Mouse (Mus musculus) midbrain, embryonic 15.5 days (tissue): ENCODE data around the gene Ripor1. TPM values are rescaled to one million over a fixed set of nuclear protein-coding genes. Genes with fewer than 3 reads are reported as not detected.

ENCODE experiments used
- microRNA counts: library from miRNA; unstranded; fragments of <30 nt; microRNA quantifications from one replicate; lab custom pipeline; 2016
- microRNA-seq: library from miRNA; unstranded; fragments of <30 nt; microRNA quantifications from one replicate; pipeline ENCODE4, GENCODE M21; 2016
- polyA plus RNA-seq: library from polyadenylated mRNA; unstranded; fragments of >200 nt; fragmentation: Nextera tagmentation; extraction: Ambion mirVana; gene quantifications from 2 replicates; pipeline ENCODE4 v1.2.1, GENCODE M21; 2015

The Ripor1 gene
- polyA plus RNA-seq, 1 experiment from 2014 or later = 36.5 TPM

MicroRNA genes within 50 kb of the gene (microRNA counts, 519-probe panel; counts per million panel counts)
- 2,738 counts per million, percentile 59 among the panel's probes with 10 or more counts for microRNA mmu-miR-1966 (lab: Ali Mortazavi, UCI)

Small RNA genes lying within 50 kb of the gene (microRNA-seq; reads per million reads assigned to microRNA genes)
- not detected for gene Mir1966

Other genes with a start within 250 kb of the Ripor1 start
- gene Plekhg4, start 232.0 kb upstream of the Ripor1 start, polyA plus RNA-seq = 2.1 and 2.4 TPM in 2 replicates
- not detected in 2 replicates for gene Kctd19, start 191.8 kb upstream of the Ripor1 start, polyA plus RNA-seq
- gene Lrrc36, start 191.7 kb upstream of the Ripor1 start, polyA plus RNA-seq = 0.97 and 1.3 TPM in 2 replicates
- 125 and 127 TPM in 2 replicates for gene Tppp3, start 133.7 kb upstream of the Ripor1 start, polyA plus RNA-seq
- gene Zdhhc1, start 108.4 kb upstream of the Ripor1 start, polyA plus RNA-seq = 36.5 and 39.9 TPM in 2 replicates
- gene Hsd11b2, start 86.5 kb upstream of the Ripor1 start, polyA plus RNA-seq = 4.7 and 4.9 TPM in 2 replicates
- gene Atp6v0d1, start 39.2 kb upstream of the Ripor1 start, polyA plus RNA-seq = 234 and 240 TPM in 2 replicates
- 108 and 129 TPM in 2 replicates for gene Ctcf, start 31.3 kb downstream of the Ripor1 start, polyA plus RNA-seq
- gene Agrp, start 32.1 kb downstream of the Ripor1 start, polyA plus RNA-seq = 1.0 and 1.1 TPM in 2 replicates
- gene Carmil2, start 81.0 kb downstream of the Ripor1 start, polyA plus RNA-seq = 24.9 and 25.6 TPM in 2 replicates
- 104 and 106 TPM in 2 replicates for gene Acd, start 95.8 kb downstream of the Ripor1 start, polyA plus RNA-seq
- gene Pard6a, start 95.9 kb downstream of the Ripor1 start, polyA plus RNA-seq = 51.6 and 51.8 TPM in 2 replicates
- gene 4933405L10Rik, start 102.4 kb downstream of the Ripor1 start, polyA plus RNA-seq = 0.28 and 0.43 TPM in 2 replicates
- gene Enkd1, start 103.0 kb downstream of the Ripor1 start, polyA plus RNA-seq = 12.9 and 16.1 TPM in 2 replicates
- gene Gfod2, start 153.4 kb downstream of the Ripor1 start, polyA plus RNA-seq = 90.3 and 100 TPM in 2 replicates
- 11.8 and 13.6 TPM in 2 replicates for gene Ranbp10, start 222.1 kb downstream of the Ripor1 start, polyA plus RNA-seq
- gene Tsnaxip1, start 222.5 kb downstream of the Ripor1 start, polyA plus RNA-seq = 0.64 and 1.0 TPM in 2 replicates
- 55.2 and 58.7 TPM in 2 replicates for gene Cenpt, start 248.0 kb downstream of the Ripor1 start, polyA plus RNA-seq
- gene Thap11, start 249.9 kb downstream of the Ripor1 start, polyA plus RNA-seq = 56.2 and 58.6 TPM in 2 replicates